Comparison of ENCODE assay signal across 13 mouse cellular contexts in genomic region chr12:103426710-103427109, GRCm38 (mm10). TPM values are rescaled to one million over a fixed set of nuclear protein-coding genes. Genes with fewer than 3 reads are reported as not detected.
DNase-seq lines count a peak whose midpoint lies in the region; ATAC-seq and TF ChIP-seq lines count a peak whose summit lies in the region.
"Had no signal": no experiment of that assay in that cellular context is flagged by ENCODE, and none has a peak within 500 bp of the region (broad histone marks: within the 10 kb centered on the region; RNA-seq: fewer than 3 reads in every experiment).

No protein-coding gene starts in this region.

- H3K4me3 ChIP-seq in layer of hippocampus, adult 2 months: no peak overlapping the region

- peak; percentile 62 for DNase-seq in cerebellum, adult 9-11 months
- DNase-seq in layer of hippocampus, adult 2 months (ENCODE audit: low spot score in 2 of 2): no peak
- DNase-seq in layer of hippocampus, adult 18-20 months (ENCODE audit: low spot score in 2 of 2): no peak
- DNase-seq in thymus, postnatal 4 days: peak; percentile 41
- no peak for DNase-seq in thymus, postnatal 10 days (ENCODE audit: low spot score in 2 of 2)
- DNase-seq in frontal cortex, postnatal 10 days (ENCODE audit: low spot score in 2 of 2): no peak
- DNase-seq: adrenal gland, adult 2 months; gastrocnemius, postnatal 14 days; heart, postnatal 36 days; kidney, postnatal 4 days; lung, postnatal 14 days had no signal

- TF ChIP-seq CTCF in layer of hippocampus, adult 2 months (conservative IDR thresholded peaks at IDR 0.05): peak; percentile 43

- no peak overlapping the region for H3K27ac ChIP-seq in layer of hippocampus, adult 2 months

- no peak for ATAC-seq in cerebellum, adult (ENCODE audit: insufficient number of reproducible peaks, low FRiP score, low TSS enrichment)

RNA-seq across cellular contexts. Expression of gene Ddx24, which starts 1.1 kb away (rescaled TPM):
- total RNA-seq in layer of hippocampus, adult 2 months (2021): 100 to 1,000 TPM; 235 to 239 TPM
- 100 to 1,000 TPM; 247 to 250 TPM for total RNA-seq in layer of hippocampus, adult 18-20 months (2021)

RNA-seq across cellular contexts. Expression of gene Ifi27, which starts 7.3 kb away (rescaled TPM):
- 100 to 1,000 TPM in 1 of 2 experiments, 10 to 100 TPM in 1; 97.3 to 106 TPM for total RNA-seq in layer of hippocampus, adult 2 months (2021)
- 100 to 1,000 TPM; 119 to 120 TPM for total RNA-seq in layer of hippocampus, adult 18-20 months (2021)

RNA-seq across cellular contexts. Expression of gene Ifi27l2a, which starts 16.8 kb away (rescaled TPM):
- under 1 TPM; 0.91 to 0.92 TPM for total RNA-seq in layer of hippocampus, adult 2 months (2021)
- 1 to 10 TPM; 1.6 to 1.7 TPM for total RNA-seq in layer of hippocampus, adult 18-20 months (2021)

RNA-seq across cellular contexts. Expression of gene 9330161L09Rik, which starts 19.1 kb away (rescaled TPM):
- total RNA-seq in layer of hippocampus, adult 2 months (2021): 1 to 10 TPM; 3.5 to 4.0 TPM
- total RNA-seq in layer of hippocampus, adult 18-20 months (2021): 1 to 10 TPM; 2.6 to 2.8 TPM

RNA-seq across cellular contexts. Expression of gene Ifi27l2b, which starts 30.3 kb away (rescaled TPM):
- not detected for total RNA-seq in layer of hippocampus, adult 2 months (2021)
- not detected for total RNA-seq in layer of hippocampus, adult 18-20 months (2021)
- total RNA-seq: adrenal gland, adult 2 months; gastrocnemius, postnatal 14 days; heart, postnatal 36 days; left cerebral cortex, postnatal 10 days had no signal

Comparison
In these comparisons a context has a peak if more than half of its experiments do, and no peak if none do; other contexts are left out.
1. DNase-seq: peak in cerebellum, adult 9-11 months (single experiment) and thymus, postnatal 4 days (single experiment); none in layer of hippocampus, adult 2 months (0 of 2), layer of hippocampus, adult 18-20 months (0 of 2), thymus, postnatal 10 days (0 of 2) and frontal cortex, postnatal 10 days (0 of 2).